Mouse (Mus musculus) hematopoietic stem cell, adult 5-6 weeks (primary cell): ENCODE results near the gene Cd6. TPM values are rescaled to one million over a fixed set of nuclear protein-coding genes. Genes with fewer than 3 reads are reported as not detected.

Experiments used
- ATAC-seq, 2 experiments: fragments of 125-278 bp in 1 of 2; replicated peaks in 1 of 2; 2 replicates each; pipeline ENCODE4 v1.8.0; 2016 to 2017; ENCODE audit warnings: inconsistent platforms in 2 of 2, mild to moderate bottlenecking in 2 of 2, moderate number of reproducible peaks in 2 of 2, low read depth in 1 of 2, moderate TSS enrichment in 1 of 2; ENCODE audit not compliant: low FRiP score in 2 of 2, poor library complexity in 2 of 2, severe bottlenecking in 2 of 2, insufficient read depth in 1 of 2, low TSS enrichment in 1 of 2
- total RNA-seq: library from RNA; stranded (forward); fragments of 172-1452, 232-1000 nt; gene quantifications from 2 replicates; pipeline ENCODE4 v1.2.3, GENCODE M21; 2017

The Cd6 gene
- total RNA-seq, 1 experiment from 2014 or later = 1.6 TPM

DNA sequence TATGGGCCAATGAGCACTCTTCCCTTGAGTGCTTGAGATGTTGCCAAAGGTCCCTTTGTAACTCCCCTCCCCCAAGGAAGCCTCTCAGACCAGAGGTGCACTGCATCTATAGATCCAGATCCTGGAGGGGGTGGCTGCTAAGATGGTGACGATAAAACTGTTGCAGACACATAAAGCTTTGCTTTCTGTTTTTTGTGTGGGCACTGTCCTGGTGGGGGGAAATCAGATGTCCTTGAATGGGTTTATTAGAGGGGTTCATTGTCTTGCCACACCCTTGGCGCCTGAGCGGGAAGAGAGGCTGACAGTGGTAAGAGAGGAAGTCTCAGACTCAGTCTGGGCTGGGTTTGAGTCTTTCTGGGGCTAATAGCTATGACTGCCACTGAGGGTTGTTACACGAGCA, 46.7 kb downstream of the Cd6 start:
- ATAC-seq = no peak

DNA sequence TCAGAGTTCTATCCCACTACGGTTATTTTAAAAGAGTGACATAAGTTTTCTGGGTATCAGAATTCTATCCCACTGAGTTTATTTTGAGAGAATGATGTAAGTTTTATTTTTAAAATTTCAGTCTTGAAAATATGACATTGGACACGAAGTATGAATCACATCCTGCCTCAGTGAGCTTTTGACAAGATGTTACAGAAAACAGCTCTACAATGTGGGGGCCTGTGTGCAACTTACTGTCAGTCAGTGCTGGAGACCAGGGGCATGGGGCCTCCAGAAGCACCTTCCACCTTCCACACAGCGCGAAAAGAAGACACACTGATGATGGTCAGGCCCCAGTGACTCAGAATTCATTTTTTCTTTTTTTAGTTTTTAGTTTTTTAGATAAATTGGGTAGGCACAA, 48.2 kb downstream of the Cd6 start:
- ATAC-seq = no peak

DNA sequence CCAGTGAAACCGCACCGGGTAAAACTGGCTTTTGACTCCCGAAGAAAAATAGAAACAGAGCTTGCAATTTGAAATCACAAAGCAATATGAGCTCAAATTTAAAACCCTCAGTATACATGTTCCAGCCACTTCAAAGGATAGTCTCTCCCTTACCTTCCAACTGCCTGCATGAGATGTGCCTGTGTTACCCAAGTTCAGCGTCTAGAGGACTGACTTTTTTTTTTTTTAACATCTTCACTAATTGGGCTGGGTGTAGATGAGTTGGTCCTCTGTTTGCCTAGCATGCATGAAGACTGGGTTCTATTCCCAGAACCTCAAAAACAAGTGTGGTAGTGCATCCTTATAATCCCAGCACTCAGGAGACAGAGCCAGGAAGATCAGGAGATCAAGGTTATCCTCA, 53.0 kb downstream of the Cd6 start:
- ATAC-seq = no peak

DNA sequence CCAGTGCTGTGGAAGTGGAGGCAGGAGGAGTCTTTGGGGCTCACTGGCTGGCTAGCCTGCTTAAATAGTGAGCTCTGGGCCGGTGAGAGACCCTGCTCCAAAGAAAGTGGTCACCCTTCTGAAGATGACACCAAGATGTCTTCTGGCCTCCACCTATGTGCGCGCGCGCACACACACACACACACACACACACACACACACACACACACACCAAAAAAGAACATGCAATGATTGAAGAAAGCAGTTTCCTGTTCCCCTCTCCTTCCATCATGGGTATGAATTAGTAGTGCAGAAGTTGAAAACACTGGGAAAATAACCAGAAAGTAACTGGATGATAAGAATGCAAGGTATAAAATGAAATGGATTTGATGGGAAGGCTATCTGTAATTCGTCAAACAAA, 55.7 kb downstream of the Cd6 start:
- ATAC-seq = no peak

DNA sequence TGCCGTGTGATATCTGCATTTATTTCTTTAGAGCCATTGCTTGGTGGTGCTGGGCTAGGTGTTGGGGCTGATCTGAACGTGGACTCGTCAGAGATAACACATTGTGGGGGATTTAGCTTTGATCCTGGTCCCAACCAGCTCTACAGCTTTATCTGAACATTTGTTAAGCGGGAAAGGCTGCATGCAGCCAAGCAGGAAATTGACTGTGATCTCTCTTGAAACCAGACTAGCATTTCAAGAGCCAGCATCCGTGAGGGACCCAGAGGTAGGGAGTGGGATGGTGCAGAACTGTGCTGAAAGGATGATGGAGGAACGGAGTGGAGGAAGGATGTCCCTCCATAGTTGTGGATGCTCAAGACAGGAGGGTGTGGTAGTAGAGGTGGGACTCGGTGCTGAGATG, 56.5 kb downstream of the Cd6 start:
- ATAC-seq = no peak

DNA sequence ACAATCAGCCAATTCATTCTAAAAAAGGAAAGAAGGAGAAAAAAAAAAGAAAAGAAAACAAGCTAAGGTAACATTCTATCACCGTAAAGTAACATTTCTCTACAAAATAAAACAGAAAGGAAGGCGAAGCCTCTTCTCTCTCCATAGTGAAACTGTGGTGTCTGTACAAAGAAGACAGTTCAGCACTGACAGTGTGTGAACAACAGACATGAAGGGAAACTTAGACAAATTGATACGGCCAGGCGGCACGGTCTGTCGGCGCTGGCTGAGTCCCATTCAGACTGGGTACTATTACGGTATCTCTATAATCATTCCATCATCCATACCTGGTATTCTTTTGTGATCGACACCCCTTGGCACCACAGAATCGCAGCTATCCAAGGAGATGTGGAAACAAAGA, 57.0 kb downstream of the Cd6 start:
- ATAC-seq = no peak

DNA sequence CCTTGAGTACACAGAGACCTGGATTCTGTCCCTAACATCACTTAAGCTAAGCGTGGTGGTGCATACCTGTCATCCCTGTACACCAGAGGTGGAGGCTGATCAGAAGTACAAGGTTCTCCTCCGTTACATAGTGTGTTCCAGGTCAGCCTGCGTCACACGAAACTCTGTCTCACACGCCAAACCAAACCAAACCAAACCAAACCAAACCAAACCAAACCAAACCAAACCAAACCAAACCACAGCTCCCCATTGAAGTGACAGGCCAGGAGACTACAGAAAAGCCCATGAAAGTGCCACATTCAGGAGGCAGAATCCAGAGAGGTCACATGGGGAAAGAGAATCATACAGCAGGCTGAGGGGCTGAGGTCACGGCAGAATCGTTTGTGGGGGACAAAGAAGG, 57.9 kb downstream of the Cd6 start:
- ATAC-seq = no peak

DNA sequence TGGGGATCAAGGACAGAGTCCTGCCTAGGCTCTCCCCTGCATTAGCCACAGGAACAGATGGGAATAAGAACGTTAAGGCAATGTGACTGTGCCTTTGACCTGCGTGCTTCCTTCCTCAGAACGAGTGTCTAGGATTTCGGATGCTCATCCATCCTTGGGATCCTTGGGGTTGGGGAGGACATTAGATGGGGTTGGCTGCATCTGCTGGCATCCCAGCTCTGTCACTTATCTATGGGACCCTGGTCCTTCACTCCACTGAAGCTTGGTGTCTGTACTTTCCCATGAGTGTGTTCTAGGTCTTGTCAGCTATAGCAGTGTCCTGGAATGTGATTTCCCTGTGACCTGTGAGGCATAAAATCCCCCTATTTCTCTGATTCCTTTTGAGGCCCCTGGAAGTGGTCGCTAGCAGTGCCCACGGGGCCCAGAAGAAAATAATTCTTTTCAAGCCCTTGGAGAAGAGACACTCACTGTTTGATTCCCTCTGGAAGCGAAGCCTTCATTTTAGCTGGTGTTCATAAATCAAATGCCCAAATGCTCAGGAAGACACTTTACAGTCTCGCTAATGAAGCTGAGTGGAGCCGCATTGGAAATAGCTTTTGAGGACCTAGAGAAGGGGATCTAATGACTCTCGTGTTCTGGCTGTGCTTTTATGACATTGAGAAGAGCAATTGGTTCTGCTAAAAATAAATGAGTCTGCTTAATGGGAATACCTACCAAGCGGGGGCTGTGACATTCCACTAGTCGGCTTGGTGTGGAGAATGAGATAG, 60.2 kb downstream of the Cd6 start:
- no peak for ATAC-seq

DNA sequence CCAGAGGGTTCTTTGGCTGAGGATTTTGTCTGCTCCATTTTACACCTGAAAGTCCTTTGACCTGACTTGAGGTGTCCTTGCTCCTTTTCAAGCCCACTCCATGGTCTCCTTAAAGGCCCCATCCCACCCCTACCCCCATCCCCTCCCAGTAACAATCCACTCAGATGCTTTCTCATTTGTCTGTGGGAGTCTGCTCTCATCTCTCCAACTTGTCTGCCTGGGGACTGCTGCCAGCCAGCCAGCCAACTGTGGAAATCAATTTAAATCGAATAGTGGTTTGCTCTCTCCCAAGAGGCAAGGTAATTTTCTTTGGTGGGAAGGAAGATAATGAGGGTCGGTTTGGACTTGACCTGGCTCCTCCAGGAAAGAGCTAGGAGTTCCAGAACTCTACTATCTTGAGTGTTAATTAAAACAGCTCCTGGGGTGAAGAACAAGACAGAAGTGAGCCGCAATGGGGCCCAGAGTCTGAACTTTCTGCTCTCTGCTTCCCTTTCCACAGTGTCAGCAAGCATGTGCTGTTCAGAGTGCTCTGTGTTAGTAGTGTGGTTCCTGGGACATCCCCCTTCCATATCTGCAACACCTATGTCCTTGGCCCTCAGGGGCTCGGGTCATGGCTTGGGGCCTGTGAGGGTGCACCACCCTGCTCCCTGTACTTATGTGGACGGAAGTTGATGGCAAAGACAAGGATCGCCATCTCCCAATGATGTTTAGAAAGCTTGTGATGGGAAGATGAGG, 61.0 kb downstream of the Cd6 start:
- ATAC-seq = no peak

DNA sequence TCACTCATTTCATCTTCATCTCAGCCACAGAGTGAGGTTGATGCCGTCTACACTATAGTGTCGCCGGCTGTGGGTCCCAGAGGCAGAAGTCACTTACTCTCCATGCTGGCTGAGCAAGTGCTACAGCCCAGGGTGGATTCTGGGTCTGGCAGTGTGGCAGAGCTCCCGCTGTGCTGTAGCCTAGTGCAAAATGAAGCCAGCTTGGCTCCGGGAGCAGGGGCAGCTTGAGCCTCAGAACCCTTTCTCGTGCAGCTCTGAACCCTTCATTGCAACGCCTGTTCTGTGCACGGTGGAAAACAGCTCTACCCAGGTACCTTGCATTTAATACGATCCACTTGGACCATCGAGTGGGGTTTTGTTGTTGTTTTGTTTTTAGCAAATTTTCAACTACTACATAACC, 62.2 kb downstream of the Cd6 start:
- no peak for ATAC-seq

DNA sequence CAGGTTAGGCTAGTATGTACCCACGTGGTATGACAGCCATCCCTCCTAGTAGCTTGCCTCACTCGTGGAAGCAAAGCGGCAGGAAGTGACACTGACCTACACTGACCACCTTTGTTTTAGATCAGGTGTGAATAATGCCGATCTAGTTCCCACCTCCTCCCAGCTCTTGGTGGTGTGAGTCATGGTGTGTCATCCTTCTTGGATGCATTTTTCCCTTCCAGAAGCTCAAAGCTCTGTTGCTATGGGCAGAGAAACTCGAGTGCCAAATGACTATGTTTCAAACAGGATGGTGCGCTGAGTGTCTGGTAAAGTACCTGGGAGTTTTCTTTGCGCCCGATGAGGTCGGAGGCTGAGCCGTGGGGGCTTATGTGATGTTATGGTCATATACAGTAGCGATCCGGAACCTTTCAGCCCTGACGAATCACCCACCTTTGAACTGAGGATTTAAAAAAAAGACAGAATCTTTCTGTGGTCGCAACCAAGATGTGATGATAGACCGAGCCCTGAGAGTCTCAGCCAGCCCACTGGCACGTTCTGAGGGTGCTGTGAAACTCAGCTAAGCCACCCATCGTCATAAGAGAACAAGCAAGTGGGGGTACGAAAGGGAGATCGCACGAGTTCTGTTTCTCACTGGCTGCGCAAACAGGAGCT, 66.4 kb downstream of the Cd6 start:
- no peak for ATAC-seq

DNA sequence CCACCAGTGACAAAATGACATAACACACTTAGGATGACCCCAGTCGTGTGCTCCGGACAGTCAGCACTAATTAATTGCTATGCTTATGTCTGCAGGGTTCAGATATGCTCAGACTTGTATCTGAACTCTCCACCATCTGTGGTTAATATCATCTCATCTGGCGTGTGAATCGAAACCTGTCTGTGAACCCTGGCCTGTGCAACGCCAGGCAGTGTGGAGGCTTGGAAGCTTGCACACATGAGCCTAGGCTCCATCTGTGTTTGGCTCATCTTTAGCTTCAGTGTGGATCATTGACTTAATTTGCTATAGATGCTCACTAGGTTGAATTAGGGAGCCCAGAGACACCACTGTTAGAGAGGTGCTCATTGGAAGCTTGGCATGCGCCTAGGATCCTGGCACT, 67.4 kb downstream of the Cd6 start:
- ATAC-seq = no peak

DNA sequence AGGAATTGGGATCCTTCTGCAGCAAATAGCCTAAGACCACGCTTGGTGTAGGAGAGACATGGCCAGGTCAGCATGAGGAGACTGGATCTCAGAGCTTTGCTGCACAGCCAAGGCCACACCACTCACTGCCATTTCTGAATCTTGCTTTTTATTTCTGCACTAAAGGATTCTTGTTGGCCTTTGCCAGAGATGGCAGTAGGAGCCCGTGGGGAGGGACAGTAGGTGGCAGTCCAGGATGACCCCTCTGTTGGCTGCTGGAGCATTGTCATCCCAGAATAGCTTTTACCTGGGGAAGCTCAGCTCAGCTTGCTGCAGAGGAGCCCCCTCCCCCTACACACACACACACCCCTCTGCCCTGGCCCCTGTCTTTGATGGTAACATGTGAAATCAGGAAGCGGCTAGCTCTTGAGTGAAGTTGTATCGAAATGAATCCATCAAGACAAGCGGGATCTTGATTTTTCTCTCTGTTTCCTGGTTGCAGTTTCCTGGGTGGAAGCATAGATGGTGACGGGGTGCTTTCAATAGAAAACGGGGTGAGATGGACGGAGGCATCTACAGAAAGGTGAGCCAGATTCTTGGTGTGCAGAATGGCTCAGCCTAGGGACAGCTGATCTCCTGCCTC, 68.0 kb downstream of the Cd6 start:
- ATAC-seq = no peak

DNA sequence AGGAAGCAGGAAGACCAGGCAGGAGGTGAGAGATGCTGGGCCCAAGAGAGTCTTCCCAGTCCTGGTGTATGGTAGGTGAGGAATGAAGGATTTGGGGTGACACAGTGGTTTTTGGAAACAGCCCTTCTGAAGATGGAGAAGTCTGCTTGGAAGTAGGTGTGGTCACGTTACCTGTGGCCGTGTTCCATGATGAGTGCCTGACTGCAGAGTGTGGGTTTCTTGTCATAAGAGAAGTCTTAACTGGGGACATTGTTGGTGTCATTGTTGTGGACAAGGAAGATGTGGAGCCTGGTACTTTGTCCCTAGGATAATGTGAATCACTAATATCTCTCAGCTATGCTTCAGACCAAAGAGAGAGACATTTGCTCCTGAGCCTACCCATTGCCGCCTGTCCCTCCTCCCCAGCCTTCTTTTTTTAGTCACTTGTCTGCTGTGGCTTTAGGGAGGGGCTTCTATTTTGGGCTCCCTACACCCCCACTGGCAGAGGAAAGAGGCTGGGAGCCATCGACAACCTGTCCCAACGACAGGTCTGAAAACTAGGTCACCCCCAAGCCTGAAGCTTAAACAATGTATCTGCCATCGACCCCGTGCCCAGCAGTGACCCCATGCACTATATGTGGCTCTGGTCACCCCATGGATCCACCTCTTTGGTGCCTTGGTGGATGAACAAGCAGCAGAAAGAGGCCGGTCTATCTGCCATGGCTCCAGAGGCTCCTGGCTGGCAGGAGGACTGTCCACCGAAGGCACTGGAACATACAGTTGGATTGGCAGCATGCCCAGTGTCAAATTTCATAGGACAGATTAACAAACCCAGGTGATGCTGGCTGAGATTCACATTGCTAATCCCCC, 69.7 kb downstream of the Cd6 start:
- no peak for ATAC-seq

DNA sequence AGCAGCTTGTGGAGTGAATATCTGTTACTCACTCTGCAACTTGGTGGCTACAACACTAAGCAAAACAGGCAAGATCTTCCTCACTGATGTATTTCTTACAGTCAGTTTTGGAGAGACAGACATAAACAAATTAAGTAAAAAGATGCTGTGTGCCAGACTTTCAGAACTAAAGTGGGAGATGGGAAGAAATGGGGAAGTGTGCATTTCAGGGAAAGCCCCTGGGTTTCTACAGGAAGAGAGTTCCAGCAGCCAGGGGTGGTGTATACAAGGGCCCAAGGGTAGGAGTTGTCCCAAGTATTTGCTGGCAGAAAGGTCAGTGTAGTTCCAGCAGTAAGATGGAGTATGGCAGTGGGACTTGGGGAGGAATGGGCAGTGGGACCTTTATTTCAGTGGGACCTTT, 70.3 kb downstream of the Cd6 start:
- ATAC-seq = no peak

DNA sequence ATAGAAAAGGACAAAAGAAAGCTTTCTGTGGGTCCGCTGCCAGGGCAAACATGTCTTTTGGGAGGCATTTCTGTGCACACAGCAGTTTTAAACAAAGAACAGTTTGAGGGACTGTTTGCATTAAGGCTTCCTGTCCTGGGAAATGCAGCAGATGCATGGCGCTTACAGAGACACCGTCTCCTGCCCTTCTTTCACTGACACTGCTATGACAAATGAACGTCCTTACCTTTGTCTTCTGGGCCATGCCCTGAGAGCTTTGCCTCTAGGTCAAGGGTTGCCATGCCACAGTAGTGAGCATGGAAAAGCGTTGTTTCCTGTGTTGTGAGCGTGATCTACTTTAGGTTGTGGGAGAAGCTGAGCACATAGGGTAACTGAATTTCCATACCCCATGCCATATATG, 71.2 kb downstream of the Cd6 start:
- ATAC-seq = no peak

DNA sequence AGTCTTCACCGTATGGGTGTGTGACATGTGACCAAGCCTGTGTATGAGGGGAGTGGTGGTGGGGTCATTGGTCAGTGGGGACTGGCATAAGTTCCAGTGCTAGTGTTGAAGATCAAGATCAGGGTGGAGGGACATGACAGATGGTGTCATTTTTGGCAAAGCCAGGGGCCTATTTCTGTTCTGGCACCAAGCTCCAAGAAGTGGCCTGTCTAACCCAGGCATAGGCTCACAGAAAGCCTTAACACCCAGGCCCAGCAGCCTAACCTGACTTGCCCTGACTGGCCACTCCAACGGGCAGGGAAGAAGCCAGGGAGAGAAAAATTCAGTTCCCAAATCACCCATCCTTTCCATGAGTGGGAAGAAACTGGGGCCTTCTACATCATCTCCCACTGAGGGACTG, 72.3 kb downstream of the Cd6 start:
- ATAC-seq = no peak
